Mouse (Mus musculus): Measurements from ENCODE around the gene 9930111J21Rik2. TPM values are rescaled to one million over a fixed set of nuclear protein-coding genes. Genes with fewer than 3 reads are reported as not detected.
A peak's percentile ranks its signal among the peaks of the same experiment; 100 is the strongest.

9930111J21Rik2 gene
- total RNA-seq (2015): 180 and 184 TPM in 2 replicates
- total RNA-seq (2017): 161 and 172 TPM in 2 replicates

DNA sequence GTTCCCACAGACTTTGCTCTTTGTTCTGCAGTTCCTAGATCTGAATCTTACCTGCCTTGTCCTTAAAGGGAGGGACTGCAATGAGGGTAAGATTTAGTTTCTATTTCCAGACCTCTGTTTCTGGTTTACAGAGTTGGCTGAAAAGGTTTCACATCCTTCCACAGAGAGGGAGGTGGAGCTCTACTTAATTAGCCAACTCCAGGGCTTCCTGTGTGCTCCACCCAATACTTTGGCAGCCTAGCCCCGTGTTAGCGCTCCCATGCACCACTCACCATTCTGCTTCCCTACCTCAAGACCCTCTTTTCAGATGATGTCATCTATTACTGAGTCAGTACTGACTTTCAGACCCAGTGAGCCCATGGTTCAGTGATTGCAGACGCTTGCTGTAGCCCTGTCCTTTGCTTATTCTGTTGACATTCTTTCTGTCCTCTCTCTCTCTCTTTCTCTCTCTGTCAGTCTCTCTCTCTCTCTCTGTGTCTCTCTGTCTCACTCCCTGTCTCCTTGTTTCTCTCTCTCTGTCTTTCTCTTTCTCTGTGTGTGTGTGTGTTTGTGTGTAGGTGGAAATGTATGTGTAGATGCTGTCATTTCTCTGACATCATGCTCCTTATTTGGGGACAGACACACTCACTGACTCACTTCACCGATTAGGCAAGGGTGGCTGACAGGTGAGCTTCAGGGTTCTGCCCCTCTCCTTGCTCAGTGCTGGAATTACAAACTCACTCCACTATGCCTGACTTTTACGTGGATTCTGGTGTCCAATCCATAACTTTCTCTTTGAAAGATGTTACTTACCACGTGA, at the start of gene 9930111J21Rik2:
Gene 9930111J21Rik2, minus strand, starts transcription at position 150 of the 799 bp plus-strand sequence.
- ATAC-seq (ENCODE audit: poor library complexity, severe bottlenecking): peak; percentile 77

DNA sequence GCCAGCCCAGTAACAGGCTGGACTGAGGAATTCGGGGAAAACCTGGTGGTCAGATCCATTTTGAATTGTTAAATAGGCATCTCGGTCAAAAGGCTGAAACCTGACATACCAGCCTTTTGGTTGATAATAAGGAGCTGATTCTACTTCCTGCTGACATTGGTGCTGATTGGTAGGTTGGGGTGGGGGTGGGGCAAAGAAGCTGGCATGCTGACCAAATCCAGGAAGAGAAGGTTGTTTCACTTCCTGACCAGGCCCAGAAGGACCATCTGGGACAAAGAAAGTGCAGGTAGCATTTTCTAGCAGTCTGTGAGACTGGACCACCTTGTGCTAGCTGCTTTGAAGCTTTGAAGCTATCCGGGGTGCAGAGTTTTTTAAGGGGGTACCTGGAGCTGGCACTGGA, 49.4 kb upstream of the 9930111J21Rik2 start:
- peak; percentile 73 for ATAC-seq (ENCODE audit: poor library complexity, severe bottlenecking)

DNA sequence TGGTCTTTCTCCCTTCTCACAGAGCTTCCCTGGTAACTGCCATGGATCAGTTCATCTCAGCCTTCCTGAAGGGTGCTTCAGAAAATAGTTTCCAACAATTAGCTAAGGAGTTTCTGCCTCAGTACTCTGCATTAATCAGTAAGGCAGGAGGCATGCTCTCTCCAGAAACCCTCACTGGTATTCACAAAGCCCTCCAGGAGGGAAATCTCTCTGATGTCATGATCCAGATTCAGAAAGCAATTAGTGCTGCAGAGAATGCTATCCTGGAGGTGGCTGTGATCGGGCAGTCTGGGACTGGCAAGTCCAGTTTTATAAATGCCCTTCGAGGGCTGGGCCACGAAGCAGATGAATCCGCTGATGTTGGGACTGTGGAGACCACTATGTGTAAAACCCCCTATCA, 44.3 kb upstream of the 9930111J21Rik2 start:
- ATAC-seq (ENCODE audit: poor library complexity, severe bottlenecking): no peak

DNA sequence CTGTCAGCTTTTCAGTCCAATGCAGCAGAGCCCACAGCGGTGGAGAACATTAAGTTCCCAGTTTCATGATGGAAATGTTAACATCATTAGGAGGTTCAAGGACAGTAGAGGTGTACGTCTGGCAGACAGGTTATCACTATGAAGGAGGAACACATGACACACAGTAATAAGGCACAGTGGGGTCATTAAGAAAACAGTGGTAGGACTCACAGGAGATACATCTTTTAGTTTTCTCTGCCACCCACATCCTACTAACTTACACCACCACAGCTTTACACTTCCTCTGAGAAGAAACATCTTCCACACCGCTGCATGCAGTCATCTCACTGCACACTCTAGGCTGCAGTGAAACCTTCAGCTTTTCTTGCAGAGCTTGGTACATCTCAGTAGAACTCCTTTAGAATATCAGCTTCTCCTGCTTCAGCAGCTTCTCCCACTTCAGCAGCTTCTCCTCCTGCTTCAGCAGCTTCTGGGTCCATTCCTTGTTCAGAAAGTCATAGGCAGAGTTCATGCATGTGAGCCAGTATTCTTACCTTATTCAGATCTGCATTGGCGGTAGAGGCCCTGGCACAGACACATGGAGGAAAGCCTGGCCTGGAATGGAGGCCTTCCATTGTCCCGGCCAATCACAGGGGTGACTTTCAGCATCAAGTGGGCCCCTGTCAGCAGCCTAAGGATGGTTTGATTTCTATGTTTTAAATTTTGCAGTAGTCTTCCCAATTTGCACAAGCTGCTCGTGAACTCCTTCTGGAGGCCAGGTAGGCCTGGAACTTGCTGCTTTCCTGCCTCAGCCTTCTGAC, 43.0 kb upstream of the 9930111J21Rik2 start:
- ATAC-seq (ENCODE audit: poor library complexity, severe bottlenecking): peak; percentile 60

DNA sequence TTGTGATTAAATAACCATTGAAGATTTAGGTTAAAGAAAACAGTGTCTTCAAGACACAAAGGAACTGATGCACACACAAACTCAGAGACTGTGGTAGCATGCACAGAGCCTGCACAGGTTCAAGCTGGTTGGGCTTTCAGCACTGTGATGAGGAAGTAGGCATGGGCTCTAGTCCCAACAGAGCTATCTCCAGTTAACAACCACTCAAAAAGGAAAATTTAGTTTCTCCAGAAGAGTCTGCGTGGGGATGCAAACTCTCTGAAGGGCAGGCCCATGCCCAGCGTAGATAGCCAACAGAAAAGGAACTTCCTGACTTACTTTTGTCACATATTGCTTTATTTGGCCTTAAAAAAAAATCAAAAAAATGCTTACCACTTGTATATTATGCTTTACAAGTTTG, 41.7 kb upstream of the 9930111J21Rik2 start:
- ATAC-seq (ENCODE audit: poor library complexity, severe bottlenecking): 0 out of 2 replicates have a peak, but pooled peaks have one; percentile 14

DNA sequence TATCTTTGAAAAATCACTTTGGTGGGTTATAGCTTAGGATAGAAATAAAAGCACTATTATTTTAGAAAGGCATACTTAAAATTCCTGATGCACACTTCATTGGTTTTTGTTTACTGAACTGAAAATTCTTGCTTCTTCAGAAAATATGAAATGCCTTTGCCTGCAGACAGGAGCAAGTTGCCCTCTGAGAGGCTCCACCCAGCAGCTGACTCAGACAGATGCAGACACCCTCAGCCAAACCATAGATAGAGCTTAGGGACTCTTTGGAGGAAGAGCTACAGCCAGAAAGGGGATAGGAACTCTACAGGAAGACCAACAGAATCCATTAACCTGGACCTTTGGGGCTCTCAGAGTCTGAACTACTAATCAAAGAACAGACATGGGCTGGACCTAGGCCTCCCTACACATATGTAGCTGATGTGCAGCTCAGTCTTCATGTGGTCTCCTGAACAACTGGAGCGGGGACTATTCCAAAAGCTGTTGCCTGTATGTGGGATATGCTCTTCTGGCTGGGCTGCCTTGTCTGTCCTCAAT, 41.1 kb upstream of the 9930111J21Rik2 start:
- no peak for ATAC-seq (ENCODE audit: poor library complexity, severe bottlenecking)

DNA sequence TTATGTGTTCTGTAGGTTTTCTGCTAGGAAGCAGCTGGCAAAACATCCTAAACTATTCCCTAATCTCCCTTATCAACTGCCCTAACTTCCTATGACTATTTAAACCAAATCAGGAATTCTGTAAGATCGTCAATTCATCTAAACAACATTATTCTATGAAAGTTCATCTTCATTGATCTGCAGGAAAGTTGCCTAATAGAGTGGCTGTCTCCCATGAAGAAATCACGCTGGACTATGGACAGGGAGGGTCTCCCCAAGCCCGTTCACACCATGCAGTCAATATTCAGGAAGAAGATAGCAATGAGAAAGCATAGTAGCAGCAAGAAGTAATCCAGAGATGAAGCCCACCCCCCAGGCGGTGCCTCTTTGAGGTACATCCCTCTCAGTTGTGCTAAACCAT, 40.1 kb upstream of the 9930111J21Rik2 start:
- ATAC-seq (ENCODE audit: poor library complexity, severe bottlenecking): no peak

DNA sequence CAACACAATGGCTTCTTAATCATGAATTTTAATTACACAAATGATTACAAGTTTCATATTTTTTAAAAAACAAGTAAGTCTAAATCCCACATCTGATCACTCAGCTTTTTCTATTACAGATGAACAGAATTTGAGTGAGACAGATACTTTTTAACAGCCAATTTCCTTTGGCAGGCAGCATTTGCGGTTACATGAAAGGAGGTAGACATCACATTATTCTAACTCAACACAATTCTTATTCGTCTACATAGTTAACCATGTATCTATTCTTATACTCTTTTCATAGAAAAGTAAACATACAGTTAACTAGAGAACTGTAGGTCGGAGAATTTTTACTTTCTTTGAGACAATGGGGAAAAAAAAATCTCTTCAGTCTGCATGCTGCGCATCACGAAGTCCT, 39.5 kb upstream of the 9930111J21Rik2 start:
- ATAC-seq (ENCODE audit: poor library complexity, severe bottlenecking): no peak

DNA sequence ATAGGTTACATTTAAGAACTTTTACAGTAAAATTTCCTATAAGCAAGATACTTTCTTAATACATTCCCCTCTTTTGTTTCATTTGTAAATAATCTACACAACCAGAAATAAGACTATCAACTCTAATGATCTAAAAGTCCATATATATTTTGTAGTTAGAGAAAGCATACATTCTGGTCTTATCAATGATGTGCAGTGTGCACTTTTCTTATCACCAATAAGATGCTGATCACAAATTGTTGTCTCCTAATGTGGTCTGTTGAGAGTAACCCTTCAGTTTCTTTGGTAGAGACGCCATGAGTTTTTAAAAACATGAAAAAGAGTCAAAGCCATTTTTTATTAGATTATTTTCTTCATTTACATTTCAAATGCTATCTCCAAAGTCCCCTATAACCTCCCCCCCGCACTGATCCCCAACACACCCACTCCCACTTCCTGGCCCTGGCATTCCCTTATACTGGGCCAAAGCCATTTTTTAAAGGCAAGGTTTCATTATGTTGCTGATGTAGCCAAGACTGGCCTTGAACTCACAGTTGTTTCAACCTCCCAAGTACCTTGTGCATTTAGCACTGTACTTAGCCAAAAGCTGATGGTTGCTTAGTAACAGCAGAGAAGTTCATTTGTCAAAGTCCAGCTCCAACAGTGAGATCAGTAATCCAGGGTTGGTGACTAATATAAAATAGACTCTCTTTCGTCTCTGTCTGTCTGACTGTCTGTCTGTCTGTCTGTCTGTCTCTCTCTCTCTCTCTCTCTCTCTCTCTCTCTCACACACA, 38.9 kb upstream of the 9930111J21Rik2 start:
- no peak for ATAC-seq (ENCODE audit: poor library complexity, severe bottlenecking)

DNA sequence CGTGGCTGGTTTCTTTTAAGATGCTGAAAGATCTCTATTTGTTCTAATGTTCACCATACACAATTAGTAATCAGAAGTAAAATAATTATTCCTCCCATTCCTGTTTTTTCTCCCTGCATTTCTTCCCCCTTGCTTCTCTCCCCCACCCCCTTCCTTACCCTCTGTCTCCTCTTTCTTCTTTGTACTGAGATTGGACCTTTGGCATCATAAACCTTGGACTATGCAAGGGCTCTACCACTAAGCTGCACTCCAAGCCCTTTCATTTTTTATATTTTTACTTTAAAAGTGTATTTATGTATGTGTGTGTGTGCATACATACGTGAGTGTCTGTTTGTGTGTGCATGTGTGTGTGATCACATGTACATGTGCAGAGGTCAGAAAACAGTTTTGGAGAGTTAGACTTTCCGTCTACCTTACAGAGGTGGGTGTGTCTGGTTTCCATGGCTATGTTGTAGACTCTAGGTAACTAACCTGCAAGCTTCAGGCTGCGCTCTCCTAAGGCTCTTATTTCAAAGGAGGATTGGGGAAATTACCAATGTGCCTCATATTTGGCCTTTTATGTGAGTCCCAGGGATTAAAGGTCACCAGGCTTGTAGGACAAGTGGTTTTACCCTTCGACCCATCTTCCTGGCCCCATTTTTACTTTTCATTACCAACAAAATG, 38.1 kb upstream of the 9930111J21Rik2 start:
- no peak for ATAC-seq (ENCODE audit: poor library complexity, severe bottlenecking)

DNA sequence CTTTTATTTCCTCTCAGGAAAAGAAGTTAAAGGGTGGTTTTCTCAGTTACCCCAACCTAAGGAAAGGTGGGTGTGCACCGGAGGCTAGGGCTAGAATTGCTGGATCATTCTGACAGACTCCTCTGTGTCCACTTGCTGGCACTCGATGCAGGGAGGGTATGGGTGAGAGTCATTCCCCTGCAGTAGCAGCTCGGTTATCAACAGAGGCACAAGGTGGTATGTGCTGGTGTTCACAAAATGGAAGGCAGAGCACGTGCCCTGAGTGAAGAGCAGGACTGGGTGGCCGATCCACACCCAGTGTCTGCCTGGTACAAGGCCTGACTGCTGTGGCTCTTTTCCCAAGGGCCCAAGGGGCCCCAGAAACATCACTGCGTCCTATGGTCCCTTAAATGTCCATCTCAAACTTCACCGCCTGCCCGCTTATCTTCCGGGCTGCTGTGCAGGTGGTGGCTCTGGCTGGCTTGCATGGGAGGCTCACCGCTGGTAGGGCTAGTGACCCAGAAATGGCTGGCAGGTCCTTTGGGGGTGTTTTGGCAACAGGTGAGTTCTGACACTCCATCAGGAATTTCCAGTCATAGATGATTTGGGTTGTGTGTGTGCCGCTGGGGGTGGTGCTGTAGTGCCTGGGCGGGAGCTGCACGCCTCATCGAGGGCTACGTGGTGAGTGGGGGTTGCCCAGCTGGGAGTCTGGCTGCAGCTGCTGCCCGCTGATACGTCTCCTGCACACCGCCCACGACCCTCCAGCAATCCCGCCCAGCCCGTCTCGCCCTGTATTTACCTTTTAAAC, 37.0 kb upstream of the 9930111J21Rik2 start:
- ATAC-seq (ENCODE audit: poor library complexity, severe bottlenecking): peak; percentile 57

DNA sequence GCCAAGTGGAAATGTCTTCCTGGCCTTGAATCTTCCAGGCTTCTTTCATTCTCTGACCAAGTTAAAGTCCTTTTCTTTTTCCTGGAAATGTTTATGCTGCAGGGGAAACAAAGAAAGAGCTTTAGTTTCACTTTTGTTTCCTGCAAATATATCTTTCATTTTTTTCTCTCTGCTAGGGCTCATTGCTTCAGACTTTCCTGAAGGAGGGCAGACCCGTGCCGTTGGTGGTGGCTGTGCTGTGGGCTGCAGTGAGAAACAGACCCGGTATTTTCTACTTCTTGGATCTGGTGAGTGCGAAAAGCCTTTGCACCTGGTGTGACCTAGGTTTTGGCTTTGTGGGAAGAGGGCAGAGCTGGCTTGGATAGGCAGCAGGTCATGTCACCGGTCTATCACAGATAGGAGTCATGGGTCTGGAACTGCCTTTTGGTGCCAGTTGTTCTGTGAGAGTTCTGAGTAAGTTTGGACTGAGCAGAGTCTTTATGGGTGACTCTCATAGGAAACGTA, 35.9 kb upstream of the 9930111J21Rik2 start:
- ATAC-seq (ENCODE audit: poor library complexity, severe bottlenecking): peak; percentile 17

DNA sequence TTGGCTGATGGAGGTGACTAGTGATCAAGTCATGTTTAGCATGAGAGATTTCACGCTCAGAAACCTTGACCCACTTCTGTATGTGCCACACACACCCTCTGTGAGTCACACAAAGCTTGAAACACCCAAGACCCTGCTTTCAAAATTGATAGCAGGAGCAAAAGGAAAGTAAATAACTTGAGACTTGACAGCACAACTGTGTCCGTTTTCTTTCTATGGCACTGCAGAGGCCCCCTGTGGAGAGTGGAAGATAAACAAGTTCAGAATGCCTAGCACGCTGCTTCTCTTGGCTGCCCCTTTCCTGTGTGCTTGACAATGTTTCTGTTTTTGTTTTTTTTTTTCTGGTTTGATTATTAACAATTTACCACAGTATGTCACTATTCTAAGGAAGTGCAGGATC, 33.8 kb upstream of the 9930111J21Rik2 start:
- ATAC-seq (ENCODE audit: poor library complexity, severe bottlenecking): peak; percentile 20; the same call in 1 of the 2 replicates

DNA sequence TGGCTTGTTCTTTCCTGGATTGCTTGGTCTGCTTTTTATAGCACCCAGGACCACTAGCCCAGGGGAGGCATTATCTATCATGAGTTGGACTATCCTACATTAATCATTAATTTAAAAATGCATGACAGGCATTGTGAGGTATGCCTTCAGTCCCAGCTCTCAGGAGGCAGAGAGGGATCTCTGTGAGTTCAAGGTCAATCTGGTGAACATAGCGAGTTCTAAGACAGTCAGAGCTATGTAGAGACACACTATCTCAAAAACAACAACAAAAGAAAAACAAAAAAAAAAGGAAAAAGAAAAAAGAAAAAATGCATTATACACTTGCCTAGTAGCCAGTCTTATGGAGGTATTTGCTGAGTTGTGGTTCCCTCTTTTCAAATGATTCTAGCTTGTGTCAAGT, 33.3 kb upstream of the 9930111J21Rik2 start:
- no peak for ATAC-seq (ENCODE audit: poor library complexity, severe bottlenecking)

DNA sequence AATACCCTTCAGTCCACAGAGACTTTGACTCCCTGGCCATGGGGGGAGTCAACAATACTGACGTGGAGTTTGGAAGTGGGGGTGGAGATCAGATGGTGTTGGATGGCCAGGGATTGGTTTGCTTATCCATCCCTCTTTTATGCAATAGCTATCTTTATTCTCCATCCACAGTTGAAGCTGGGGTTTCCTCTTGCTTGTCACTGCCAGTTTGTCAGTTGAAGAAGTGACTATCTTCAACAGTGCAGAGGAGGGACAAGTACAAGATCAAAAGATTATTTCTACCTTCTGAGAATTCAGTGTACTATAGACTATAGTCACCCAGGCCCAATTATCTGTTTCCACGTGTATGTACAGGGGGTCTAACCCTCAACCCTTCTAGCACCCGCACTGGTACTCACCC, 32.8 kb upstream of the 9930111J21Rik2 start:
- ATAC-seq (ENCODE audit: poor library complexity, severe bottlenecking): no peak

DNA sequence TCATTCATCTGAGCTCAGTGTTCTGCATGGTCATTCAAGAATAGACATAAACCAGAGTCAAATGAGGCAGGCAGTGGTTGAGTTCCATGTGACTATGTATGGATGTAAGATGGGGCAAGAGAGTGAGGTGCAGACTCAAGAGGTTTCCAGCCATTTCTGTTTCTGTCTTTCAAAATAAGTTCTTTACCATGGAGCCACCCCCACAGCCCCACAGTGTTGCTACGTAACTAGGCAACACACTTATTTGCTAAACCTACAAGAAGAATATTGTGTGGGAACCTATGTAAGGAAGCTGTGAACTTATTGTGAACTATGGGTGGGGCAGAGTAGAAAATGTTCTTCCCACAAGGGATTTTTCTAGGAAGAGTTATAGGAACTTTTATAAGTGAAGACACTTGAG, 32.1 kb upstream of the 9930111J21Rik2 start:
- ATAC-seq (ENCODE audit: poor library complexity, severe bottlenecking): no peak; the same call in 1 of the 2 replicates

DNA sequence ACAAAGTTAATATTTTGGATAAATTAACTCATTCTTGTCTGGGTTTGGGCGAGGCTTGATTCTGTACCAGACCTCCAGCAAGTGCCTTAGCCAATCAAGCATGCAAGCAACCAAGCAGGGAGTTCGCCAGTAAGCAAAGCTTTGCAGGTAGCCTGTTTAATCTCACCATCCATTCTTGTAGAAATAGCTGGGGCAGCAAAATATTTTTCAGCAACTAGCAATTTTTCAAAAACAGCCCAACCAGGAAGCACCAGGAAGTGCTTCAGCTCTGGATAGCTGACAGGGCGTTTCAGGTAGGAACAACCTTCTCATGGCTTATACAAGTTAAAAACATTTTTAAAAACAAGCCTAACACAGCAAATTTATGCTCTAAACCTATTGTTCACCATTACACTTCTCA, 30.8 kb upstream of the 9930111J21Rik2 start:
- no peak for ATAC-seq (ENCODE audit: poor library complexity, severe bottlenecking)

DNA sequence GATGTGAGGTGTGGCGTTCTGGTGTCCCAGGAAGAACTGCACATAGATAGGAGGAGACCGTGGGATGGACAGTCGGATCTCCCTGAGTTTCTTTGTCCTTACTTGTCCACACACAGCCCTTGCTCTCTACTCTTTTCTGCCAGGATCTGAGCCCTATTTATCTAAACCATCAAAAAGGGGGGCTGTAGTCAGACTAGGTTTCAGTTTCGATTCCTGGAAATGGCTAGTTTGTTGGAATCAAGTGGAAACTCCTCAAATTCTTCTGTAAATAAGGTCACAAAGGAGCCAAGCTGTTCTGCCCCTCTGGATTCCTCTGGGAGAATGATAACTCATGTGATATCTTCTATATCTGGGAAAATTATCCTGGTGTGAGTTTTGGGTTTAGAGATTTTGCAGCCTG, 30.3 kb upstream of the 9930111J21Rik2 start:
- no peak for ATAC-seq (ENCODE audit: poor library complexity, severe bottlenecking)

DNA sequence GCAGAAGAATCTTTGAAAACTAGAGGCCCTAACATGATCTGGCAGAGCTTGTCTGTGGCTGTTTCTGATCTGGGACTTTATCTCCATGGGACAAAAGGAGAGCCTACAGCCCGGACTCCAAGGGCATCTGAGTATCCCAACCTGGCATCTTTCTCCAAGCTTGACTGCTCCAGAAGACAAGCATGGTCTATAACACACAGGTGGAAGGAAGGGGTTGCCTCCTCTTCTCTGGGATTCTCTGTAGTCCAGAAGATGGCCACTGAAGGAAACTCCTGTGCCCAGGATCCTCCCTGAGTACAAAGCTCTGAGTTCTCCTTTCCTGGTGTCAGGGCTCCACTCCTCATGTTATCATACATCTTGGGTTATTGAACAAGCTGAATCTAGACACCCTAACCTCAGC, 29.6 kb upstream of the 9930111J21Rik2 start:
- no peak for ATAC-seq (ENCODE audit: poor library complexity, severe bottlenecking)
